Mouse (Mus musculus) cortical plate, adult 2 months (tissue): ENCODE measurements around the gene Endod1. TPM values are rescaled to one million over a fixed set of nuclear protein-coding genes. Genes with fewer than 3 reads are reported as not detected.
A peak's percentile ranks its signal among the peaks of the same experiment; 100 is the strongest.

Source experiments
- H3K27ac ChIP-seq: fragments of 200-500 bp; 2 replicates; pipeline ENCODE4 v1.5.1; 2012; ENCODE audit warnings: low read length, control low read depth, inconsistent platforms; ENCODE audit not compliant: insufficient read depth
- H3K4me1 ChIP-seq: fragments of 200-500 bp; 2 replicates; pipeline ENCODE4 v1.6.1; 2011; ENCODE audit warnings: low read length; ENCODE audit not compliant: control insufficient read depth, insufficient read depth
- H3K4me3 ChIP-seq: fragments of 200-500 bp; 2 replicates; pipeline ENCODE4 v1.5.1; 2011; ENCODE audit warnings: mild to moderate bottlenecking, low read length, control low read depth; ENCODE audit not compliant: insufficient read depth
- CTCF ChIP-seq: fragments of 200-500 bp; IDR thresholded peaks from 2 replicates; pipeline ENCODE4 v1.5.1; 2011; ENCODE audit warnings: mild to moderate bottlenecking, control low read depth, low read length; ENCODE audit not compliant: insufficient read depth; ENCODE audit errors: extremely low read depth
- POLR2A ChIP-seq: fragments of 200-500 bp; IDR thresholded peaks from 2 replicates; pipeline ENCODE4 v1.6.1; 2011; ENCODE audit warnings: mild to moderate bottlenecking, low read length, control low read depth; ENCODE audit not compliant: insufficient read depth; ENCODE audit errors: extremely low read depth
- polyA plus RNA-seq: library from polyadenylated mRNA; depleted of rRNA; stranded (reverse); fragments of >200 nt; gene quantifications from 2 replicates; pipeline ENCODE4 v1.2.3, GENCODE M21; 2012; rRNA removed

Gene Endod1
- polyA plus RNA-seq: 50.8 and 55.4 TPM in 2 replicates

GRCm38 (mm10) chr9:14381353-14382055 lies at the start of gene Endod1:
Endod1 (minus strand) TSS chr9:14381507.
- TF ChIP-seq CTCF (no peak), POLR2A (no peak)
- Histone ChIP-seq H3K4me1 (peaks cover 5% of the 10 kb centered on the region; the same call in 1 of the 2 replicates), H3K27ac (peak within 1 kb of the TSS; percentile 79), H3K4me3 (peak within 1 kb of the TSS; percentile 69)

- Histone ChIP-seq H3K4me1 (no peaks in the 10 kb centered on the region), H3K27ac (no peak overlapping the region), H3K4me3 (no peak overlapping the region)
- TF ChIP-seq POLR2A: no peak
These were observed 27.8 kb upstream of the Endod1 start for GRCm38 (mm10) chr9:14409153-14409552.

- no peak overlapping the region for H3K27ac ChIP-seq
- H3K4me1 ChIP-seq: no peaks in the 10 kb centered on the region
- no peak overlapping the region for H3K4me3 ChIP-seq
- TF ChIP-seq CTCF (no peak), POLR2A (no peak)
These were observed 26.7 kb upstream of the Endod1 start for GRCm38 (mm10) chr9:14408044-14408443.

GRCm38 (mm10) chr9:14406056-14406455 lies 24.7 kb upstream of the Endod1 start:
- no peaks in the 10 kb centered on the region for H3K4me1 ChIP-seq
- H3K4me3 ChIP-seq: no peak overlapping the region
- no peak overlapping the region for H3K27ac ChIP-seq
- no peak for TF ChIP-seq POLR2A
- no peak for TF ChIP-seq CTCF

- Histone ChIP-seq H3K27ac (no peak overlapping the region), H3K4me3 (no peak overlapping the region), H3K4me1 (no peaks in the 10 kb centered on the region)
- TF ChIP-seq CTCF: no peak
- TF ChIP-seq POLR2A: no peak
These were observed 20.8 kb upstream of the Endod1 start for GRCm38 (mm10) chr9:14402099-14402498.

- TF ChIP-seq CTCF (no peak), POLR2A (no peak)
These were observed 19.1 kb upstream of the Endod1 start for GRCm38 (mm10) chr9:14400392-14400791.

GRCm38 (mm10) chr9:14398946-14399345 lies 17.6 kb upstream of the Endod1 start:
- TF ChIP-seq POLR2A (no peak), CTCF (no peak)
- Histone ChIP-seq H3K4me1 (peaks cover 3% of the 10 kb centered on the region), H3K4me3 (no peak overlapping the region), H3K27ac (no peak overlapping the region)

More at GRCm38 (mm10) chr9:14400392-14400791, 19.1 kb upstream of the Endod1 start:
- Histone ChIP-seq H3K4me3 (no peak overlapping the region), H3K27ac (no peak overlapping the region), H3K4me1 (peaks cover 2% of the 10 kb centered on the region)

- Histone ChIP-seq H3K4me3 (no peak overlapping the region), H3K27ac (no peak overlapping the region), H3K4me1 (peaks cover 3% of the 10 kb centered on the region)
- no peak for TF ChIP-seq CTCF
- no peak for TF ChIP-seq POLR2A
These were observed 16.8 kb upstream of the Endod1 start for GRCm38 (mm10) chr9:14398084-14398483.

- Histone ChIP-seq H3K4me3 (no peak overlapping the region), H3K27ac (no peak overlapping the region)
These were observed 16.1 kb upstream of the Endod1 start for GRCm38 (mm10) chr9:14397449-14397819.

GRCm38 (mm10) chr9:14396819-14397448 lies 15.6 kb upstream of the Endod1 start:
- TF ChIP-seq CTCF (no peak), POLR2A (no peak)
- Histone ChIP-seq H3K27ac (no peak overlapping the region), H3K4me3 (no peak overlapping the region), H3K4me1 (peaks cover 3% of the 10 kb centered on the region)

More at GRCm38 (mm10) chr9:14397449-14397819, 16.1 kb upstream of the Endod1 start:
- H3K4me1 ChIP-seq: peaks cover 3% of the 10 kb centered on the region
- TF ChIP-seq POLR2A (no peak), CTCF (no peak)
